Mouse (Mus musculus) Patski (cell line): Measurements from ENCODE around the gene Ywhaq. TPM values are rescaled to one million over a fixed set of nuclear protein-coding genes. Genes with fewer than 3 reads are reported as not detected.
A peak's percentile ranks its signal among the peaks of the same experiment; 100 is the strongest.

Source experiments
- ATAC-seq: fragments of 100-300 bp; one replicate; pipeline ENCODE4 v1.8.0; 2021
- CTCF ChIA-PET: fragments of 350-600 bp; sonication (Branson Sonifier 250); formaldehyde crosslinking; loops from one replicate; lab custom pipeline; 2022; ENCODE audit warnings: inconsistent platforms; lab: Charles Lee
- POLR2A ChIA-PET: fragments of 350-600 bp; sonication (Branson Sonifier 250); formaldehyde crosslinking; loops from one replicate; lab custom pipeline; 2022; ENCODE audit warnings: antibody characterized with exemption, inconsistent platforms; lab: Charles Lee
- DNase-seq: peaks from one replicate; pipeline ENCODE4 v3.0.0-alpha.2; 2011; ENCODE audit warnings: low read depth, low spot score
- H3K27me3 ChIP-seq: fragments of 371-371 bp; one replicate; pipeline ENCODE4 v1.5.1; 2021
- CTCF ChIP-seq: fragments of 100-300 bp; IDR thresholded peaks from one replicate; pipeline ENCODE4 v1.5.1; 2021
- in situ Hi-C: fragments of 300-500 bp; cut with MboI; formaldehyde crosslinking; loops from 3 replicates; pipeline ENCODE4 v1.11.1; 2018; ENCODE audit warnings: low pct_unique_long_range_greater_than_20kb, mixed read lengths
- polyA plus RNA-seq: library from polyadenylated mRNA; unstranded; gene quantifications from one replicate; pipeline ENCODE4 v1.2.3, GENCODE M21; 2021

Ywhaq gene
- polyA plus RNA-seq, 1 experiment from 2014 or later: 654 TPM

GRCm38 (mm10) chr12:21373100-21373819 is 44.2 kb downstream of the Ywhaq start, which contains the start of gene Adam17:
Gene Adam17 (minus strand): TSS chr12:21373632.
- ATAC-seq: peak; percentile 99
- peak; percentile 90 for TF ChIP-seq CTCF
- CTCF ChIA-PET: interaction anchor here (1.0 kb wide), 1 partner anchor 9 kb away, joined by 4 read pairs; no protein-coding TSS in a partner anchor
- H3K27me3 ChIP-seq: no peaks in the 10 kb centered on the region
- DNase-seq: peak; percentile 74
- in situ Hi-C loops: no loop called here
- POLR2A ChIA-PET: no interaction called here

- ChIA-PET POLR2A (no interaction called here), CTCF (interaction anchor here (0.8 to 1.1 kb wide), 2 partner anchors 21 to 103 kb away, joined by 3 read pairs; no protein-coding TSS in a partner anchor)
- DNase-seq (no peak), ATAC-seq (no peak)
- no peak for TF ChIP-seq CTCF
- in situ Hi-C loops: no loop called here
- H3K27me3 ChIP-seq: no peaks in the 10 kb centered on the region
These were observed 47.3 kb downstream of the Ywhaq start for GRCm38 (mm10) chr12:21370035-21370611.

- CTCF ChIA-PET: interaction anchor here (1.1 kb wide), 1 partner anchor 105 kb away, joined by 3 read pairs; no protein-coding TSS in a partner anchor
- TF ChIP-seq CTCF: no peak
- ATAC-seq (no peak), DNase-seq (no peak)
- no peaks in the 10 kb centered on the region for H3K27me3 ChIP-seq
- POLR2A ChIA-PET: no interaction called here
- in situ Hi-C loops: no loop called here
These were observed 48.4 kb downstream of the Ywhaq start for GRCm38 (mm10) chr12:21369087-21369410.

- ATAC-seq: no peak
- ChIA-PET CTCF (no interaction called here), POLR2A (no interaction called here)
- TF ChIP-seq CTCF: no peak
- no peak for DNase-seq
- H3K27me3 ChIP-seq: no peaks in the 10 kb centered on the region
- in situ Hi-C loops: no loop called here
These were observed 48.9 kb downstream of the Ywhaq start for GRCm38 (mm10) chr12:21368376-21369086.

GRCm38 (mm10) chr12:21364624-21365435 is 52.6 kb downstream of the Ywhaq start:
- POLR2A ChIA-PET: no interaction called here
- H3K27me3 ChIP-seq: no peaks in the 10 kb centered on the region
- TF ChIP-seq CTCF: no peak
- in situ Hi-C loops: no loop called here
- ATAC-seq (no peak), DNase-seq (no peak)
- CTCF ChIA-PET: interaction anchor here (1.7 kb wide), 1 partner anchor 9 kb away, joined by 4 read pairs; the partner anchor contains the start of gene Adam17

DNA sequence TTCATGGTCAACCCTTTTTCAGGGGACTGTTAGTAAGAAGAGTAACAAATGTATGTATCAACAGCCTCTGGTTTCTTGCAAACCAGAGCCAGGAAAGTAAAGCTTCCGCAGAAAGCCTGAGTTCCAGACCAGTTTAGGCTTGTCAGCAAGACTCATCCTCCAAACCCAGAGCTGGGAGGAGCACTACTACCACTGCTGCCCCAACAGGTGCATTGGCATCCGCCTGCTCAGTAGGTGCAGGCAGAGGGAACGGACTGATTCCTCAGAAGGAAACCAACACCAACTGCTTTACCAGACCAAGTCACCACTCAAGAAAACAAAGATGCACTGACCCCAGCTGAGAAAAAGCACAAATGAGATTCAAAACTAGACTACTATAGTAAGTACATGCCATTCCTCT is 54.2 kb downstream of the Ywhaq start:
- no peak for DNase-seq
- CTCF ChIA-PET: interaction anchor here (1.7 kb wide), 1 partner anchor 10 kb away, joined by 4 read pairs; the partner anchor contains the start of gene Adam17
- no peaks in the 10 kb centered on the region for H3K27me3 ChIP-seq
- ATAC-seq: no peak
- in situ Hi-C loops: no loop called here
- no peak for TF ChIP-seq CTCF
- POLR2A ChIA-PET: no interaction called here

DNA sequence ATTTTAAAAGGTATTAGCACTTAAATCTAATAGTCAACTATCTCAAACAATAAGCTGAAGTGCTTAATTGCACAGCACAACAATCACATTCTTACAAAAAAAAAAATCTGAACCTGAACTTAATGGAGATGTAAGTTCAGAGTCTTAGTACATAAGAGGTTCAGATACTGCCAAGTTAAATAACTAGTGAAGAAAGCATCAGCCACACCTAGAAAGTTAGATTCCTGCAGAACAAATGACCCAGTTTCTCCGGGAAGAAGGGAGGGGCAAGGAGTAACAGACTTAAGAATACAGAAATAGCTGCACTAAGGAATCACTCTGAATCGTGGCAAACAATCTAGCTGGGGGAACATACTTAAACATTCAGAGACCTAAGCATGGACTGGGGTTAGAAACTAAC is 54.8 kb downstream of the Ywhaq start:
- ATAC-seq: no peak
- TF ChIP-seq CTCF: no peak

DNA sequence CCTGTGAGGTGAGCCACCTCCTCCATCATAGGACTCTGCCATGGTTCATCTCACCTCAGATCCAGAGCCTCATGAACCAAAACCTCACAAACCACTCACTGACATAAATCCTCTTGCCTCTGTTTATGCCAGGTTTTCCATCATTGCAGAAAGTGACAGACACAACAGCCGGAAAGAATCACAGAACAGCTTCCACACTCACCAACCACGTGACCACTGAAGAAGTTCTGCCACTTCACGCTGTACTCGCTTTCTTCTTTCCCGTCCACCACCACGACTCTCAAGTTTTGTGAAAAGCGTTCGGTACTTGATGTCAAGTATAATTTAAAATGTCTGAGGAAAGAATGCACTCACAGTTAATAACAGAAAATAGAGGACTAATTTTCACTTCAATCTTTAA is 63.8 kb downstream of the Ywhaq start:
- DNase-seq: no peak
- ChIA-PET CTCF (no interaction called here), POLR2A (interaction anchor here (0.6 to 0.7 kb wide), 2 partner anchors 72 to 117 kb away, joined by 3 to 5 read pairs; no protein-coding TSS in a partner anchor)
- H3K27me3 ChIP-seq: no peaks in the 10 kb centered on the region
- in situ Hi-C loops: no loop called here
- ATAC-seq: no peak
- TF ChIP-seq CTCF: no peak

More for the DNA sequence above, 54.8 kb downstream of the Ywhaq start:
- DNase-seq: no peak
- CTCF ChIA-PET: interaction anchor here (1.4 kb wide), 1 partner anchor 52 kb away, joined by 3 read pairs; no protein-coding TSS in a partner anchor
- POLR2A ChIA-PET: no interaction called here
- in situ Hi-C loops: no loop called here
- H3K27me3 ChIP-seq: no peaks in the 10 kb centered on the region

- no peak for ATAC-seq
- in situ Hi-C loops: no loop called here
- H3K27me3 ChIP-seq: no peaks in the 10 kb centered on the region
- POLR2A ChIA-PET: no interaction called here
- DNase-seq: no peak
- CTCF ChIA-PET: interaction anchor here (1.0 to 1.5 kb wide), 3 partner anchors 20 to 76 kb away, joined by 3 read pairs; no protein-coding TSS in a partner anchor
- no peak for TF ChIP-seq CTCF
These were observed 67.1 kb downstream of the Ywhaq start for GRCm38 (mm10) chr12:21350113-21350876.
